Mouse (Mus musculus) hematopoietic stem cell, adult 5-6 weeks (primary cell): ENCODE measurements around the gene Actg2. TPM values are rescaled to one million over a fixed set of nuclear protein-coding genes. Genes with fewer than 3 reads are reported as not detected.
A peak's percentile ranks its signal among the peaks of the same experiment; 100 is the strongest.
"Not testable (repeated sequence)": the region's sequence is repeated elsewhere in the genome, so short reads cannot be mapped to it uniquely, and the experiment has no call there.

Experiments
- ATAC-seq, 2 experiments: fragments of 125-278 bp in 1 of 2; replicated peaks in 1 of 2; 2 replicates each; pipeline ENCODE4 v1.8.0; 2016 to 2017; ENCODE audit warnings: inconsistent platforms in 2 of 2, mild to moderate bottlenecking in 2 of 2, moderate number of reproducible peaks in 2 of 2, low read depth in 1 of 2, moderate TSS enrichment in 1 of 2; ENCODE audit not compliant: low FRiP score in 2 of 2, poor library complexity in 2 of 2, severe bottlenecking in 2 of 2, insufficient read depth in 1 of 2, low TSS enrichment in 1 of 2
- total RNA-seq: library from RNA; stranded (forward); fragments of 172-1452, 232-1000 nt; gene quantifications from 2 replicates; pipeline ENCODE4 v1.2.3, GENCODE M21; 2017

Actg2 gene
- total RNA-seq, result not detected in 2 replicates

- ATAC-seq, result peak; percentile 9 to 27; a peak in 1 of 4 replicates
Measured at GRCm38 (mm10) chr6:83536028-83536794, at the start of gene Actg2. Gene Actg2 (minus strand): TSS chr6:83536265.

- not testable (repeated sequence) for ATAC-seq
Measured at GRCm38 (mm10) chr6:83585328-83585727, 49.3 kb upstream of the Actg2 start.

GRCm38 (mm10) chr6:83583591-83583990 lies 47.5 kb upstream of the Actg2 start:
- ATAC-seq, result no peak

- peak; percentile 80 to 82 for ATAC-seq
Measured at GRCm38 (mm10) chr6:83582938-83583270, 46.8 kb upstream of the Actg2 start.

GRCm38 (mm10) chr6:83582135-83582937 lies 46.3 kb upstream of the Actg2 start:
- no peak for ATAC-seq

GRCm38 (mm10) chr6:83577534-83577933 lies 41.5 kb upstream of the Actg2 start:
- no peak for ATAC-seq

GRCm38 (mm10) chr6:83575609-83576008 lies 39.5 kb upstream of the Actg2 start:
- ATAC-seq, result no peak

- ATAC-seq, result no peak
Measured at GRCm38 (mm10) chr6:83572671-83573070, 36.6 kb upstream of the Actg2 start, which contains the start of gene Stambp. Gene Stambp (minus strand): TSS chr6:83572729.

GRCm38 (mm10) chr6:83571840-83572667 lies 36.0 kb upstream of the Actg2 start:
- peak; percentile 98 for ATAC-seq

GRCm38 (mm10) chr6:83568901-83569862 lies 33.1 kb upstream of the Actg2 start:
- no peak for ATAC-seq

- no peak for ATAC-seq
Measured at GRCm38 (mm10) chr6:83555972-83556371, 19.9 kb upstream of the Actg2 start.

- ATAC-seq, result no peak
Measured at GRCm38 (mm10) chr6:83548346-83548745, 12.3 kb upstream of the Actg2 start.

- no peak for ATAC-seq
Measured at GRCm38 (mm10) chr6:83545778-83546177, 9.7 kb upstream of the Actg2 start.

GRCm38 (mm10) chr6:83541756-83542456 lies 5.8 kb upstream of the Actg2 start:
- ATAC-seq, result no peak

- no peak for ATAC-seq
Measured at GRCm38 (mm10) chr6:83540017-83540416, 4.0 kb upstream of the Actg2 start.

GRCm38 (mm10) chr6:83536795-83537059 lies 662 bp upstream of the Actg2 start:
- peak in 1 of 2 experiments; percentile 62; a peak in 1 of 4 replicates for ATAC-seq
